Mouse (Mus musculus): Measurements from ENCODE around the gene Klk1b8. TPM values are rescaled to one million over a fixed set of nuclear protein-coding genes. Genes with fewer than 3 reads are reported as not detected.

The Klk1b8 gene
- polyA plus RNA-seq (2015; fragmentation: Nextera tagmentation; extraction: Ambion mirVana), result not detected in 2 replicates

- no peak within 1 kb of the TSS for H3K27ac ChIP-seq (ENCODE audit: low read length)
- no peak within 1 kb of the TSS for H3K4me3 ChIP-seq (ENCODE audit: low read depth, low read length)
- no peak within 1 kb of the TSS for H3K4me2 ChIP-seq (ENCODE audit: low read depth, low read length)
- no peaks in the 10 kb centered on the region for H3K36me3 ChIP-seq (ENCODE audit: control insufficient read depth, insufficient read depth)
- ATAC-seq (ENCODE audit: low read depth), result no peak
- H3K27me3 ChIP-seq (ENCODE audit: control insufficient read depth, insufficient read depth, low read depth, low read length), result no peaks in the 10 kb centered on the region
- H3K4me1 ChIP-seq (ENCODE audit: control insufficient read depth, low read depth, low read length), result no peaks in the 10 kb centered on the region
- WGBS (ENCODE audit: insufficient replicate concordance), result 50% methylated on average over 2 of the region's 2 CpGs
- no peaks in the 10 kb centered on the region for H3K9me3 ChIP-seq (replicated peaks; ENCODE audit: control insufficient read depth, low read length)
- H3K9ac ChIP-seq (ENCODE audit: low read depth, low read length), result no peak within 1 kb of the TSS
Measured at GRCm38 (mm10) chr7:43950364-43950763, at the start of gene Klk1b8. Gene Klk1b8 (plus strand): TSS chr7:43950664.

GRCm38 (mm10) chr7:43914821-43915220 is 35.6 kb upstream of the Klk1b8 start:
- H3K27me3 ChIP-seq (ENCODE audit: control insufficient read depth, insufficient read depth, low read depth, low read length), result no peaks in the 10 kb centered on the region
- H3K4me2 ChIP-seq (ENCODE audit: low read depth, low read length), result no peak overlapping the region
- WGBS (ENCODE audit: insufficient replicate concordance), result 41% methylated on average over 9 of the region's 9 CpGs
- no peak for ATAC-seq (ENCODE audit: low read depth)
- no peaks in the 10 kb centered on the region for H3K4me1 ChIP-seq (ENCODE audit: control insufficient read depth, low read depth, low read length)
- H3K36me3 ChIP-seq (ENCODE audit: control insufficient read depth, insufficient read depth), result no peaks in the 10 kb centered on the region
- H3K27ac ChIP-seq (ENCODE audit: low read length), result no peak overlapping the region
- no peaks in the 10 kb centered on the region for H3K9me3 ChIP-seq (replicated peaks; ENCODE audit: control insufficient read depth, low read length)
- no peak overlapping the region for H3K9ac ChIP-seq (ENCODE audit: low read depth, low read length)
- no peak overlapping the region for H3K4me3 ChIP-seq (ENCODE audit: low read depth, low read length)

- no peak for ATAC-seq (ENCODE audit: low read depth)
- no peak overlapping the region for H3K27ac ChIP-seq (ENCODE audit: low read length)
- WGBS (ENCODE audit: insufficient replicate concordance), result 66% methylated on average over 13 of the region's 13 CpGs
Measured at GRCm38 (mm10) chr7:43918426-43918825, 32.0 kb upstream of the Klk1b8 start.

GRCm38 (mm10) chr7:43918871-43919270 is 31.6 kb upstream of the Klk1b8 start:
- H3K9me3 ChIP-seq (replicated peaks; ENCODE audit: control insufficient read depth, low read length), result no peaks in the 10 kb centered on the region
- no peaks in the 10 kb centered on the region for H3K4me1 ChIP-seq (ENCODE audit: control insufficient read depth, low read depth, low read length)
- ATAC-seq (ENCODE audit: low read depth), result no peak
- no peaks in the 10 kb centered on the region for H3K36me3 ChIP-seq (ENCODE audit: control insufficient read depth, insufficient read depth)
- H3K27ac ChIP-seq (ENCODE audit: low read length), result no peak overlapping the region
- H3K4me2 ChIP-seq (ENCODE audit: low read depth, low read length), result no peak overlapping the region
- 55% methylated on average over 8 of the region's 8 CpGs for WGBS (ENCODE audit: insufficient replicate concordance)
- no peak overlapping the region for H3K9ac ChIP-seq (ENCODE audit: low read depth, low read length)
- no peak overlapping the region for H3K4me3 ChIP-seq (ENCODE audit: low read depth, low read length)
- H3K27me3 ChIP-seq (ENCODE audit: control insufficient read depth, insufficient read depth, low read depth, low read length), result no peaks in the 10 kb centered on the region

More at GRCm38 (mm10) chr7:43918426-43918825, 32.0 kb upstream of the Klk1b8 start:
- no peaks in the 10 kb centered on the region for H3K36me3 ChIP-seq (ENCODE audit: control insufficient read depth, insufficient read depth)
- H3K4me3 ChIP-seq (ENCODE audit: low read depth, low read length), result no peak overlapping the region
- H3K27me3 ChIP-seq (ENCODE audit: control insufficient read depth, insufficient read depth, low read depth, low read length), result no peaks in the 10 kb centered on the region
- H3K9me3 ChIP-seq (replicated peaks; ENCODE audit: control insufficient read depth, low read length), result no peaks in the 10 kb centered on the region
- H3K9ac ChIP-seq (ENCODE audit: low read depth, low read length), result no peak overlapping the region
- H3K4me2 ChIP-seq (ENCODE audit: low read depth, low read length), result no peak overlapping the region
- H3K4me1 ChIP-seq (ENCODE audit: control insufficient read depth, low read depth, low read length), result no peaks in the 10 kb centered on the region

DNA sequence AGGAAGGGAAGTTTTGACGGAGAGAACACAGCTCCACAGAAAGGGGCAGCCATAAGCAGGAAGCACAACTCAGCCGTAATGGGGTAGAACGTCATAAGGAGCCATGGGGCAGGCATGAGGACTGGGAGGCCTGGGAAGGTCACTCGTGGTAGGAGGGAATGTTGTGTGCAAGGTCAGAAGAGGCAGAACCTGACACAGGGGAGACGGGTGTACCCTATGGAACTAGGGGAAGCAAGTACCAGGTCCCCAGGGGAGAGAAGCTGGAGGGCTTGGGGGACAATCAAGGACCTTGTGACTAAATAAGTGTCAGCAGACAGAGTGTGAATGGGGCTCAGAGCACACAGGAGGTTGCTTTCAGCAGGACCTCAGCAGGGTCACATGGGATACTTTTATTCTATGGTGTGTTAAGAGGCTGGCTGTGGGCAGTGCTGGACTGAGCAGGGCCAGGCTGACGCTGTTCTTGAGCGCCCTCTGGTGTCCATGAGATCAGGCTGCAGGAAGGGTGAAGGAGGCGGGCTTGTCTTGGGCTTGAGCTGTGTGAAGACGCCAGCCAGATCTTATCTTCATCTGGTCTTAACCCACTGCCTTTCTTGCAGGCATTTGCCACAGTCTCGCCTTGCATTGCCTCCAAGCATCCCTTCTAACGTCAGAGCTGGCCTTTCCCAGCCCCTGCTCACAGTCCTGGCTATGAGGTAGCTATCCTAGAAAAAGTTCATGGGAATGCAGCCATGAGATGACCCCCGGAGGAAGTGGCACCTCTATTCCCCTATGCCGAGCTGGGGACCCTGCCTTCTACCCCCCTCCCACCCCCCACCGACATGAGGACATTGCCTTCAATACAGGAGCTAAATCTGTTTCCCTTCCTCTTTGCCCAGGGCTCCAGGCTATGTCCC is 30.7 kb upstream of the Klk1b8 start:
- Histone ChIP-seq H3K4me1 (ENCODE audit: control insufficient read depth, low read depth, low read length) (no peaks in the 10 kb centered on the region), H3K4me2 (ENCODE audit: low read depth, low read length) (no peak overlapping the region), H3K4me3 (ENCODE audit: low read depth, low read length) (no peak overlapping the region), H3K27ac (ENCODE audit: low read length) (no peak overlapping the region), H3K36me3 (ENCODE audit: control insufficient read depth, insufficient read depth) (no peaks in the 10 kb centered on the region), H3K9ac (ENCODE audit: low read depth, low read length) (no peak overlapping the region), H3K9me3 (replicated peaks; ENCODE audit: control insufficient read depth, low read length) (no peaks in the 10 kb centered on the region), H3K27me3 (ENCODE audit: control insufficient read depth, insufficient read depth, low read depth, low read length) (no peaks in the 10 kb centered on the region)
- 20% methylated on average over 14 of the region's 14 CpGs for WGBS (ENCODE audit: insufficient replicate concordance)
- 0 out of 2 replicates have a peak, but pooled peaks have one; percentile 47 for ATAC-seq (ENCODE audit: low read depth)

DNA sequence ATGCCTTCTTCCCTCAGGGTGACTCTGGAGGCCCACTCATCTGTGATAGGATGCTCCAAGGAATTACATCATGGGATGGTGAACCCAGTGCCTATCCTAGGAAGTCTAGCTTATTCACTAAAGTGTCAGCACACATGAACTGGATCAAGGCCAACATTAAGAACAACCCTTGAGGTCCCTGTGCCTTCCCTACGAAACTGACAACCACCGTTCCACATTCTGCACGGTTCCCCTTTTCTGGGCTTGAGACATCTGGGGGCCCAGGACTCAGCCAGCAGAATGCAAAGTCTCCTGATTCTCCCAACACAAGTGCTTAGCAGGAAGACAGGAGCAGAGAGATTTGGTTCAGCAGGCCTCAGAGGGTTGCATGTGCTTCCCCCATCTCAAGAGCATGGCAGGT is 29.9 kb upstream of the Klk1b8 start:
- Histone ChIP-seq H3K9me3 (replicated peaks; ENCODE audit: control insufficient read depth, low read length) (no peaks in the 10 kb centered on the region), H3K4me1 (ENCODE audit: control insufficient read depth, low read depth, low read length) (no peaks in the 10 kb centered on the region), H3K36me3 (ENCODE audit: control insufficient read depth, insufficient read depth) (no peaks in the 10 kb centered on the region), H3K4me3 (ENCODE audit: low read depth, low read length) (no peak overlapping the region), H3K27ac (ENCODE audit: low read length) (no peak overlapping the region), H3K27me3 (ENCODE audit: control insufficient read depth, insufficient read depth, low read depth, low read length) (no peaks in the 10 kb centered on the region), H3K4me2 (ENCODE audit: low read depth, low read length) (no peak overlapping the region), H3K9ac (ENCODE audit: low read depth, low read length) (no peak overlapping the region)
- 20% methylated on average over 3 of the region's 3 CpGs for WGBS (ENCODE audit: insufficient replicate concordance)
- ATAC-seq (ENCODE audit: low read depth), result no peak

DNA sequence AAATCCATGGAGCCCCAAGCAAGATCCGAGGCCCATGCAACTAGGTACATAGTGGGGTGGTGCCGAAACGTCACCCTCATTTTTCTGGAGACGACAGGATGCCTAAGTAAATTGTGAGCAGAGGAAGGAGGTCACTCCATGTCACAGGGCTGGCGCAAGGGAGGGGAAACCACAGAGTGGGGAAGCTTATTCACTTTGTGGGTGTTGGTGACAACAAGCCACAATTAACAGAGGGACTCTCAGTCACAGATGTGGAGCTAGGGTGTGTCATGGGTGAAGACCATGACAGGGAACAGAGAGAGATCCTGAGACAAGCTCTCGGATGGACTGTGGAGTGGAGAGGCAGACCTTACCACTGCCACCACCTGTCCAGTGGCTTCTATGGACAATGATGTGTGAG is 29.4 kb upstream of the Klk1b8 start:
- Histone ChIP-seq H3K4me1 (ENCODE audit: control insufficient read depth, low read depth, low read length) (no peaks in the 10 kb centered on the region), H3K27me3 (ENCODE audit: control insufficient read depth, insufficient read depth, low read depth, low read length) (no peaks in the 10 kb centered on the region), H3K9me3 (replicated peaks; ENCODE audit: control insufficient read depth, low read length) (no peaks in the 10 kb centered on the region), H3K36me3 (ENCODE audit: control insufficient read depth, insufficient read depth) (no peaks in the 10 kb centered on the region), H3K9ac (ENCODE audit: low read depth, low read length) (no peak overlapping the region), H3K4me3 (ENCODE audit: low read depth, low read length) (no peak overlapping the region), H3K4me2 (ENCODE audit: low read depth, low read length) (no peak overlapping the region), H3K27ac (ENCODE audit: low read length) (no peak overlapping the region)
- no peak for ATAC-seq (ENCODE audit: low read depth)
- WGBS (ENCODE audit: insufficient replicate concordance), result 36% methylated on average over 6 of the region's 6 CpGs

GRCm38 (mm10) chr7:43921941-43922340 is 28.5 kb upstream of the Klk1b8 start:
- Histone ChIP-seq H3K4me1 (ENCODE audit: control insufficient read depth, low read depth, low read length) (no peaks in the 10 kb centered on the region), H3K4me2 (ENCODE audit: low read depth, low read length) (no peak overlapping the region), H3K9me3 (replicated peaks; ENCODE audit: control insufficient read depth, low read length) (no peaks in the 10 kb centered on the region), H3K27ac (ENCODE audit: low read length) (no peak overlapping the region), H3K27me3 (ENCODE audit: control insufficient read depth, insufficient read depth, low read depth, low read length) (no peaks in the 10 kb centered on the region), H3K4me3 (ENCODE audit: low read depth, low read length) (no peak overlapping the region), H3K9ac (ENCODE audit: low read depth, low read length) (no peak overlapping the region), H3K36me3 (ENCODE audit: control insufficient read depth, insufficient read depth) (no peaks in the 10 kb centered on the region)
- no peak for ATAC-seq (ENCODE audit: low read depth)
- WGBS (ENCODE audit: insufficient replicate concordance), result 48% methylated on average over 2 of the region's 2 CpGs

DNA sequence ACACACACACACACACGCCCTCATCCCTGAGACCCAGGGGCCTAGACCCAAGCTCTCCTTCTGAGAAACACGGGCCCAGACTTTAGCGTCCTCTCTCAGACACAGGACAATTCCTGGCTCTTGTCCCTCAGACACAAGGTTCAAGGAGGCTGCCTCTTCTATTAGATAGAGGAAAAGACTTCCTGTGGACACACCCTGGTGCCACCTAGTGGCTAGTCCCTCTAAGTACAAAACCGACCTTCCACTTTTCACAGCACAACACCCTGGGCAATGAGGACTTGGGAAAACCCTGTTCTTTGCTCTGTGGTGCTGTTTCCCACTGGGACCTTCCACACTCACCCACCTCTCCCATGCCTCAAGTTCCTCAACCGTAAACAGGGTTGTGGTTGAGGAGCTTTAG is 24.5 kb upstream of the Klk1b8 start:
- Histone ChIP-seq H3K27me3 (ENCODE audit: control insufficient read depth, insufficient read depth, low read depth, low read length) (no peaks in the 10 kb centered on the region), H3K9me3 (replicated peaks; ENCODE audit: control insufficient read depth, low read length) (no peaks in the 10 kb centered on the region), H3K4me1 (ENCODE audit: control insufficient read depth, low read depth, low read length) (no peaks in the 10 kb centered on the region), H3K27ac (ENCODE audit: low read length) (no peak overlapping the region), H3K36me3 (ENCODE audit: control insufficient read depth, insufficient read depth) (no peaks in the 10 kb centered on the region), H3K9ac (ENCODE audit: low read depth, low read length) (no peak overlapping the region), H3K4me3 (ENCODE audit: low read depth, low read length) (no peak overlapping the region), H3K4me2 (ENCODE audit: low read depth, low read length) (no peak overlapping the region)
- 50% methylated on average over 5 of the region's 5 CpGs for WGBS (ENCODE audit: insufficient replicate concordance)
- ATAC-seq (ENCODE audit: low read depth), result no peak
